Mouse (Mus musculus): ENCODE measurements around the gene Tmem270. TPM values are rescaled to one million over a fixed set of nuclear protein-coding genes. Genes with fewer than 3 reads are reported as not detected.

Tmem270 gene
- polyA plus RNA-seq, 1 experiment from 2014 or later = not detected

- Histone ChIP-seq H3K4me1 (ENCODE audit: control insufficient read depth, insufficient read depth, low read length) (no peaks in the 10 kb centered on the region), H3K9me3 (ENCODE audit: control insufficient read depth, low read length) (no peaks in the 10 kb centered on the region), H3K9ac (replicated peaks; ENCODE audit: low read depth, low read length) (no peak overlapping the region), H3K36me3 (ENCODE audit: control insufficient read depth, insufficient read depth, low read length) (no peaks in the 10 kb centered on the region), H3K4me3 (ENCODE audit: low read depth, low read length) (no peak overlapping the region), H3K27me3 (ENCODE audit: control insufficient read depth, insufficient read depth, low read length) (no peaks in the 10 kb centered on the region), H3K27ac (ENCODE audit: low read depth, low read length) (no peak overlapping the region), H3K4me2 (ENCODE audit: low read depth, low read length) (no peak overlapping the region)
- ATAC-seq (ENCODE audit: low read depth) = no peak
- WGBS = 94% methylated on average over 8 of the region's 8 CpGs
Observed at GRCm38 (mm10) chr5:134933281-134933680, 26.7 kb upstream of the Tmem270 start.

GRCm38 (mm10) chr5:134932903-134933276, 26.4 kb upstream of the Tmem270 start:
- Histone ChIP-seq H3K9ac (replicated peaks; ENCODE audit: low read depth, low read length) (peak overlapping the region; percentile 69), H3K4me3 (ENCODE audit: low read depth, low read length) (peak overlapping the region; percentile 57), H3K36me3 (ENCODE audit: control insufficient read depth, insufficient read depth, low read length) (no peaks in the 10 kb centered on the region), H3K4me1 (ENCODE audit: control insufficient read depth, insufficient read depth, low read length) (no peaks in the 10 kb centered on the region), H3K9me3 (ENCODE audit: control insufficient read depth, low read length) (no peaks in the 10 kb centered on the region), H3K27ac (ENCODE audit: low read depth, low read length) (no peak overlapping the region), H3K27me3 (ENCODE audit: control insufficient read depth, insufficient read depth, low read length) (no peaks in the 10 kb centered on the region), H3K4me2 (ENCODE audit: low read depth, low read length) (peak overlapping the region; percentile 97)
- no peak for ATAC-seq (ENCODE audit: low read depth)
- 46% methylated on average over 9 of the region's 9 CpGs for WGBS

DNA sequence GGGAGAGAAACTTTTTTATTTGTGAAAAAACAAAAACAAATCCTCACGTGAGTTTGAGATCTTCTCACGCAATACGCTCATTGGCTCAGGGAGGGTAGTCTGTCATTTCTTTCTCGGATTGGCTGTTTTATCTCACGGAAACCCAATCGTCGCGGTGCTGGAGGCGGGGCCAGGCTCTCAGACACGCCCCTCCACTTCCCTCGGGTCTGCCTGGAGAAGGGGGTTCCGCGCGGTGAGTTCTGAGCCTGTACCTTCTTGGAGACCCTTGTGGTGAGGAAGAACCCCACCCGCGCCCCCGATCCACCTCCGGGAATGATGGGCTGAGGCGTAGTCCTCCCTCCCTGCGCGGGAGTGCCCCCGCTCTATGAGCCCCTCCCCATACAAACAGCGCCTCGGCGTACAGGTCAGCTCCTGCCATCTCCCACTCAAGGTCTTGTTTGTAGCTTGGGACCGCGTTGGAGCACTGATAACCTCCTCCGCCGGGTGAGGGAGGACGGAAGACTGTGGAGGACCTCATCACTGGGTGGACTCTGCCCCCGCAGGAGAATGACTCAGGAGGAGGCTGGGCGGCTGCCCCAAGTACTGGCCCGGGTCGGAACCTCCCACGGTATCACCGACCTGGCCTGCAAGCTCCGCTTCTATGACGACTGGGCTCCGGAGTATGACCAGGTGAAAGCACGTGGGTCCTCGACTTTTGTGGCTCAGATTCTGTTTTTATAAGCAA, 25.8 kb upstream of the Tmem270 start, which contains the start of gene Mettl27:
Gene Mettl27 (plus strand): TSS at position 190 of the 724 bp plus-strand sequence.
- peak within 1 kb of the TSS; percentile 97 for H3K4me2 ChIP-seq (ENCODE audit: low read depth, low read length)
- H3K27me3 ChIP-seq (ENCODE audit: control insufficient read depth, insufficient read depth, low read length) = no peaks in the 10 kb centered on the region
- H3K9ac ChIP-seq (replicated peaks; ENCODE audit: low read depth, low read length) = peak within 1 kb of the TSS; percentile 69
- no peaks in the 10 kb centered on the region for H3K9me3 ChIP-seq (ENCODE audit: control insufficient read depth, low read length)
- no peaks in the 10 kb centered on the region for H3K4me1 ChIP-seq (ENCODE audit: control insufficient read depth, insufficient read depth, low read length)
- WGBS = under 1% methylated on average over 41 of the region's 41 CpGs
- H3K36me3 ChIP-seq (ENCODE audit: control insufficient read depth, insufficient read depth, low read length) = no peaks in the 10 kb centered on the region
- no peak within 1 kb of the TSS for H3K27ac ChIP-seq (ENCODE audit: low read depth, low read length)
- peak within 1 kb of the TSS; percentile 57 for H3K4me3 ChIP-seq (ENCODE audit: low read depth, low read length)
- peak; percentile 96 for ATAC-seq (ENCODE audit: low read depth)

DNA sequence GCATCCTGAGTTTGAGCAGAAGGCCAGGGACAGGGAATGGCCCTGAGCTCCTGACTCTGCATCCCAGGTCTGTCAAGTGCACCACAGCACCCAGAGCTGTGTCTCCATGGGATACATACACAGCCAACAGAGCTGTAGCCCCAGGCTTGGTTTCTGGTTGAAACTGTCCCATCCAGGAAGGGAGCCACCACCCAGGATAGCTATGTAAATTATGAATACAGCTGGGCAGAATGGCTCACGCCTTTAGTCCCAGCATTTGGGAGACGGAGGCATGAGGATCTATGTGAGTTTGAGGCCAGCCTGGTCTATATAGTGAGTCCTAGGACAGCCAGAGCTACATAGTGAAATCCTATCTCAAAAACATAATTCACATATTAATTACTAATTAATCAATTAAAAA, 23.5 kb upstream of the Tmem270 start:
- H3K36me3 ChIP-seq (ENCODE audit: control insufficient read depth, insufficient read depth, low read length) = no peaks in the 10 kb centered on the region
- no peaks in the 10 kb centered on the region for H3K4me1 ChIP-seq (ENCODE audit: control insufficient read depth, insufficient read depth, low read length)
- no peak for ATAC-seq (ENCODE audit: low read depth)
- H3K27ac ChIP-seq (ENCODE audit: low read depth, low read length) = no peak overlapping the region
- H3K9me3 ChIP-seq (ENCODE audit: control insufficient read depth, low read length) = no peaks in the 10 kb centered on the region
- no peak overlapping the region for H3K4me2 ChIP-seq (ENCODE audit: low read depth, low read length)
- no peak overlapping the region for H3K4me3 ChIP-seq (ENCODE audit: low read depth, low read length)
- H3K9ac ChIP-seq (replicated peaks; ENCODE audit: low read depth, low read length) = no peak overlapping the region
- H3K27me3 ChIP-seq (ENCODE audit: control insufficient read depth, insufficient read depth, low read length) = no peaks in the 10 kb centered on the region
- WGBS = 95% methylated on average over 2 of the region's 2 CpGs

GRCm38 (mm10) chr5:134926726-134927125, 20.2 kb upstream of the Tmem270 start:
- no peak for ATAC-seq (ENCODE audit: low read depth)
- 81% methylated on average over 4 of the region's 4 CpGs for WGBS
- H3K27ac ChIP-seq (ENCODE audit: low read depth, low read length) = no peak overlapping the region
- no peaks in the 10 kb centered on the region for H3K9me3 ChIP-seq (ENCODE audit: control insufficient read depth, low read length)
- no peaks in the 10 kb centered on the region for H3K36me3 ChIP-seq (ENCODE audit: control insufficient read depth, insufficient read depth, low read length)
- H3K4me3 ChIP-seq (ENCODE audit: low read depth, low read length) = no peak overlapping the region
- H3K27me3 ChIP-seq (ENCODE audit: control insufficient read depth, insufficient read depth, low read length) = no peaks in the 10 kb centered on the region
- H3K4me1 ChIP-seq (ENCODE audit: control insufficient read depth, insufficient read depth, low read length) = no peaks in the 10 kb centered on the region
- no peak overlapping the region for H3K9ac ChIP-seq (replicated peaks; ENCODE audit: low read depth, low read length)
- no peak overlapping the region for H3K4me2 ChIP-seq (ENCODE audit: low read depth, low read length)

DNA sequence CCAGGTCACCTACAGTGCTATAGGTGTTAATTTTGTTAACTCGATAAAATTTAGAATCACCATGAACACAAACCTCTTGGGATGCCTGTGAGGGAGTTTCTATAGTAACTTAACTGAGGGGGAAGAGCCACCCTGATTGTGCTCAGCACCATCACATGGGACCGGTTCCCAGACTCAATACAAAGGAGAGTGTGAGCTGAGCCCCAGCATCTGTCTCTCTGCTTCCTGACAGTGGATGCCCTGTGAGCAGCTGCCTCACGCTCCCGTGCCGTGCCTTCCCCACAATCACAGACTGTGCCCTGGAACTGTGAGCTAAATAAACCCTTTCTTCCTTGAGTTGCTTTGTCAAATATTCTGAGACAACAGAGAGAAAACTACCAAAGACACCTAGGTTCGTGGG, 16.6 kb upstream of the Tmem270 start:
- no peak overlapping the region for H3K4me2 ChIP-seq (ENCODE audit: low read depth, low read length)
- no peak for ATAC-seq (ENCODE audit: low read depth)
- WGBS = 56% methylated on average over 6 of the region's 6 CpGs

DNA sequence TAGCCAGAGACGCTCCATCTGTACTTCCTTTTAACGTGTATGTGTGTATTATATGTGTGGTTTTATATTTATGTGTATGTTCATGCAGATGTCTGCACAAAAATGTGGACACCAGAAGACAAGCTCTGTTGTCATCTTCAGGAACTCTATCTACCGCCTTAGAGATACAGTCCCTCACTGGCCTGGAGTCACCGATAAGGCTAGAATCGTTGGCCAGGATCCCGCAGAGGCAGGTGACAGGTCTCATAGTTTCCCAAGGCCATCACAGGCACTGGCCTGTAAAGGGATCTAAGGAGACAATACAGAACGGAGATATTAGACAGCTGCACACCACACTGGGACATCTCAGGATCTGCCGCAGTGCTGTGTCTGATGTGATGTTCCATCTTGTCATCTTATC, 14.6 kb upstream of the Tmem270 start:
- no peaks in the 10 kb centered on the region for H3K4me1 ChIP-seq (ENCODE audit: control insufficient read depth, insufficient read depth, low read length)
- ATAC-seq (ENCODE audit: low read depth) = no peak
- no peak overlapping the region for H3K4me3 ChIP-seq (ENCODE audit: low read depth, low read length)
- no peak overlapping the region for H3K27ac ChIP-seq (ENCODE audit: low read depth, low read length)
- no peaks in the 10 kb centered on the region for H3K27me3 ChIP-seq (ENCODE audit: control insufficient read depth, insufficient read depth, low read length)
- no peaks in the 10 kb centered on the region; the same call in 1 of the 2 replicates for H3K9me3 ChIP-seq (ENCODE audit: control insufficient read depth, low read length)
- no peak overlapping the region for H3K4me2 ChIP-seq (ENCODE audit: low read depth, low read length)
- no peak overlapping the region for H3K9ac ChIP-seq (replicated peaks; ENCODE audit: low read depth, low read length)
- H3K36me3 ChIP-seq (ENCODE audit: control insufficient read depth, insufficient read depth, low read length) = no peaks in the 10 kb centered on the region
- whole genome bisulfite sequencing = 93% methylated on average over 8 of the region's 8 CpGs

More for the DNA sequence above, 16.6 kb upstream of the Tmem270 start:
- no peak overlapping the region for H3K27ac ChIP-seq (ENCODE audit: low read depth, low read length)
- H3K4me1 ChIP-seq (ENCODE audit: control insufficient read depth, insufficient read depth, low read length) = no peaks in the 10 kb centered on the region
- H3K9me3 ChIP-seq (ENCODE audit: control insufficient read depth, low read length) = no peaks in the 10 kb centered on the region
- no peak overlapping the region for H3K4me3 ChIP-seq (ENCODE audit: low read depth, low read length)
- H3K36me3 ChIP-seq (ENCODE audit: control insufficient read depth, insufficient read depth, low read length) = no peaks in the 10 kb centered on the region
- H3K27me3 ChIP-seq (ENCODE audit: control insufficient read depth, insufficient read depth, low read length) = no peaks in the 10 kb centered on the region
- no peak overlapping the region for H3K9ac ChIP-seq (replicated peaks; ENCODE audit: low read depth, low read length)

GRCm38 (mm10) chr5:134920106-134920687, 13.7 kb upstream of the Tmem270 start:
- H3K27me3 ChIP-seq (ENCODE audit: control insufficient read depth, insufficient read depth, low read length) = no peaks in the 10 kb centered on the region
- no peak overlapping the region for H3K27ac ChIP-seq (ENCODE audit: low read depth, low read length)
- no peak overlapping the region for H3K9ac ChIP-seq (replicated peaks; ENCODE audit: low read depth, low read length)
- no peaks in the 10 kb centered on the region; the same call in 1 of the 2 replicates for H3K9me3 ChIP-seq (ENCODE audit: control insufficient read depth, low read length)
- H3K36me3 ChIP-seq (ENCODE audit: control insufficient read depth, insufficient read depth, low read length) = no peaks in the 10 kb centered on the region
- H3K4me3 ChIP-seq (ENCODE audit: low read depth, low read length) = no peak overlapping the region
- 82% methylated on average over 6 of the region's 6 CpGs for WGBS
- ATAC-seq (ENCODE audit: low read depth) = no peak
- H3K4me2 ChIP-seq (ENCODE audit: low read depth, low read length) = no peak overlapping the region
- H3K4me1 ChIP-seq (ENCODE audit: control insufficient read depth, insufficient read depth, low read length) = no peaks in the 10 kb centered on the region

- no peak overlapping the region for H3K27ac ChIP-seq (ENCODE audit: low read depth, low read length)
- no peaks in the 10 kb centered on the region for H3K27me3 ChIP-seq (ENCODE audit: control insufficient read depth, insufficient read depth, low read length)
- H3K4me1 ChIP-seq (ENCODE audit: control insufficient read depth, insufficient read depth, low read length) = no peaks in the 10 kb centered on the region
- no peak overlapping the region for H3K4me3 ChIP-seq (ENCODE audit: low read depth, low read length)
- no peak overlapping the region for H3K4me2 ChIP-seq (ENCODE audit: low read depth, low read length)
- no peak for ATAC-seq (ENCODE audit: low read depth)
- no peaks in the 10 kb centered on the region for H3K36me3 ChIP-seq (ENCODE audit: control insufficient read depth, insufficient read depth, low read length)
- H3K9ac ChIP-seq (replicated peaks; ENCODE audit: low read depth, low read length) = no peak overlapping the region
- 91% methylated on average over 3 of the region's 3 CpGs for WGBS
- H3K9me3 ChIP-seq (ENCODE audit: control insufficient read depth, low read length) = no peaks in the 10 kb centered on the region; the same call in 1 of the 2 replicates
Observed at GRCm38 (mm10) chr5:134919097-134919496, 12.6 kb upstream of the Tmem270 start.

Data from neural tube, embryonic 14.5 days (tissue).